Mouse (Mus musculus) CH12.LX (cell line): ENCODE data around the gene Riox1.

Experiments
- MAFK ChIP-seq: IDR thresholded peaks from 2 replicates; pipeline ENCODE4 v1.6.1; 2011; ENCODE audit warnings: low read length, improper control_type of control experiment; ENCODE audit not compliant: insufficient replicate concordance
- RCOR1 ChIP-seq: conservative IDR thresholded peaks from 2 replicates; pipeline ENCODE4 v1.6.1; 2012; ENCODE audit warnings: low read depth, mild to moderate bottlenecking, inconsistent platforms, low read length, improper control_type of control experiment
- USF2 ChIP-seq: conservative IDR thresholded peaks from 2 replicates; pipeline ENCODE4 v1.6.1; 2011; ENCODE audit warnings: low read depth, low read length, improper control_type of control experiment
- ZKSCAN1 ChIP-seq: IDR thresholded peaks from 2 replicates; pipeline ENCODE4 v1.6.1; 2012; ENCODE audit warnings: low read depth, inconsistent platforms, low read length, improper control_type of control experiment, borderline replicate concordance

- TF ChIP-seq MAFK = no peak
- no peak for TF ChIP-seq USF2
- no peak for TF ChIP-seq ZKSCAN1
- TF ChIP-seq RCOR1 = no peak
These were observed 39.0 kb downstream of the Riox1 start for GRCm38 (mm10) chr12:83989378-83989777.
